Mouse (Mus musculus) heart, postnatal 0 days (tissue): Measurements from ENCODE around the gene Med27. TPM values are rescaled to one million over a fixed set of nuclear protein-coding genes. Genes with fewer than 3 reads are reported as not detected.
A peak's percentile ranks its signal among the peaks of the same experiment; 100 is the strongest.

Source experiments
- ATAC-seq: fragments of 200-750 bp; cut with Nextera tagmentation; 2 replicates; pipeline ENCODE4 v1.8.0; 2017; ENCODE audit warnings: low read depth, moderate number of reproducible peaks, moderate library complexity; ENCODE audit not compliant: insufficient read depth
- DNase-seq: peaks from one replicate; pipeline ENCODE4 v3.0.0-alpha.2; 2016; ENCODE audit warnings: low spot score
- H3K27ac ChIP-seq: fragments of 300-500 bp; sonication (generic); 2 replicates; pipeline ENCODE4 v1.5.1; 2014; ENCODE audit warnings: low read depth, mild to moderate bottlenecking
- H3K27me3 ChIP-seq: fragments of 300-500 bp; sonication (generic); 2 replicates; pipeline ENCODE4 v1.6.1; 2014; ENCODE audit warnings: low read length, mixed read lengths; ENCODE audit not compliant: control insufficient read depth, insufficient read depth
- H3K36me3 ChIP-seq: fragments of 300-500 bp; sonication (generic); replicated peaks from 2 replicates; pipeline ENCODE4 v1.6.1; 2014; ENCODE audit warnings: low read length, mixed read lengths; ENCODE audit not compliant: control insufficient read depth, insufficient read depth
- H3K4me1 ChIP-seq: fragments of 300-500 bp; sonication (generic); 2 replicates; pipeline ENCODE4 v1.6.1; 2014; ENCODE audit warnings: antibody characterized with exemption; ENCODE audit not compliant: control insufficient read depth, insufficient read depth
- H3K4me2 ChIP-seq: fragments of 300-500 bp; sonication (generic); 2 replicates; pipeline ENCODE4 v1.6.1; 2014; ENCODE audit warnings: low read depth, mild to moderate bottlenecking, low read length, moderate library complexity
- H3K4me3 ChIP-seq: fragments of 300-500 bp; sonication (generic); 2 replicates; pipeline ENCODE4 v1.5.1; 2014; ENCODE audit warnings: low read depth, low read length
- H3K9ac ChIP-seq: fragments of 300-500 bp; sonication (generic); replicated peaks from 2 replicates; pipeline ENCODE4 v1.6.1; 2014; ENCODE audit warnings: low read depth, low read length, mixed read lengths
- H3K9me3 ChIP-seq: fragments of 300-500 bp; sonication (generic); replicated peaks from 2 replicates; pipeline ENCODE4 v1.6.1; 2016; ENCODE audit warnings: low read length; ENCODE audit not compliant: control insufficient read depth
- CTCF ChIP-seq: IDR thresholded peaks from 2 replicates; pipeline ENCODE4 v1.5.1; 2016; ENCODE audit warnings: antibody characterized with exemption, control low read depth, low read depth
- EP300 ChIP-seq: IDR thresholded peaks from 2 replicates; pipeline ENCODE4 v1.6.1; 2016; ENCODE audit warnings: antibody characterized with exemption, low read depth
- WGBS: fragments of 180-500 bp; shearing (Covaris S2); extraction: QIAGEN DNeasy Blood & Tissue Kit; methylation state at CpG from one replicate; pipeline ENCODE4 v1.1.7; 2014; 5-methylcytosine and 5-hydroxymethylcytosine counted together
- microRNA-seq: library from miRNA; unstranded; fragments of <30 nt; microRNA quantifications from one replicate; pipeline ENCODE4, GENCODE M21; 2016
- polyA plus RNA-seq: library from polyadenylated mRNA; unstranded; fragments of >200 nt; fragmentation: Nextera tagmentation; extraction: Ambion mirVana; gene quantifications from 2 replicates; pipeline ENCODE4 v1.2.1, GENCODE M21; 2015
- total RNA-seq: library from RNA; depleted of rRNA; stranded (reverse); fragments of >200 nt; gene quantifications from 2 replicates; pipeline ENCODE4 v1.2.3, GENCODE M21; 2014; ENCODE audit warnings: low replicate concordance; rRNA removed

Gene Med27
- total and polyA plus RNA-seq, 2 experiments from 2014 or later = 26.6 to 52.6 TPM

- no peak overlapping the region for H3K27ac ChIP-seq
- TF ChIP-seq CTCF (no peak), EP300 (no peak)
- no peak overlapping the region for H3K4me2 ChIP-seq
- peak; percentile 63 for ATAC-seq
- no peak overlapping the region for H3K9ac ChIP-seq
- WGBS = 11% methylated on average over 5 of the region's 5 CpGs
- H3K36me3 ChIP-seq = no peaks in the 10 kb centered on the region
- DNase-seq = peak; percentile 68
- no peaks in the 10 kb centered on the region for H3K9me3 ChIP-seq
- no peaks in the 10 kb centered on the region for H3K4me1 ChIP-seq
- no peak overlapping the region for H3K4me3 ChIP-seq
- 0 out of 2 replicates have a peak, but pooled peaks cover 6% of the 10 kb centered on the region for H3K27me3 ChIP-seq
These were observed 227.0 kb downstream of the Med27 start for GRCm38 (mm10) chr2:29573591-29573990.

GRCm38 (mm10) chr2:29574187-29574586 lies 227.6 kb downstream of the Med27 start:
- H3K4me3 ChIP-seq = no peak overlapping the region
- WGBS = 43% methylated on average over 11 of the region's 11 CpGs
- TF ChIP-seq EP300 (no peak), CTCF (no peak)
- 0 out of 2 replicates have a peak, but pooled peaks cover 6% of the 10 kb centered on the region for H3K27me3 ChIP-seq
- DNase-seq = no peak
- no peak overlapping the region for H3K9ac ChIP-seq
- no peak overlapping the region for H3K4me2 ChIP-seq
- H3K4me1 ChIP-seq = no peaks in the 10 kb centered on the region
- H3K27ac ChIP-seq = no peak overlapping the region
- ATAC-seq = no peak
- no peaks in the 10 kb centered on the region for H3K9me3 ChIP-seq
- H3K36me3 ChIP-seq = no peaks in the 10 kb centered on the region

Small RNA genes within 50 kb of the gene (microRNA-seq; reads per million reads assigned to microRNA genes)
- gene Mir133c = not detected

Other genes starting within 250 kb of the Med27 start
- gene Setx, start 222.6 kb upstream of the Med27 start, total RNA-seq = 32.7 and 41.1 TPM in 2 replicates
- 5.6 and 5.7 TPM in 2 replicates for gene Setx, start 222.6 kb upstream of the Med27 start, polyA plus RNA-seq
- 0.73 TPM in 1 of 2 replicates, not detected in the other for gene Ntng2, start 93.8 kb upstream of the Med27 start, total RNA-seq
- 0.12 and 0.29 TPM in 2 replicates for gene Ntng2, start 93.8 kb upstream of the Med27 start, polyA plus RNA-seq